Mouse (Mus musculus) limb, embryonic 14.5 days (tissue): ENCODE measurements at regions not wholly inside any gene's neighbourhood (a gene's known extent, or its start where the extent isn't known, plus 50 kb on each side); places are given as distances from the start of the nearest gene placed in this dataset.

ENCODE experiments used
- ATAC-seq: fragments of 200-750 bp; cut with Nextera tagmentation; 2 replicates; pipeline ENCODE4 v1.8.0; 2017; ENCODE audit warnings: low read depth, moderate number of reproducible peaks, moderate TSS enrichment; ENCODE audit not compliant: low FRiP score
- DNase-seq: peaks from one replicate; pipeline ENCODE4 v3.0.0-alpha.2; 2015; ENCODE audit warnings: low spot score
- H3K27ac ChIP-seq: fragments of 300-500 bp; sonication (generic); replicated peaks from 2 replicates; pipeline ENCODE4 v1.5.1; 2014; ENCODE audit warnings: low read depth, mild to moderate bottlenecking, low read length, moderate library complexity, mixed read lengths
- H3K27me3 ChIP-seq: fragments of 300-500 bp; sonication (generic); 2 replicates; pipeline ENCODE4 v1.6.1; 2014; ENCODE audit warnings: low read length, mixed read lengths; ENCODE audit not compliant: control insufficient read depth, insufficient read depth
- H3K36me3 ChIP-seq: fragments of 300-500 bp; sonication (generic); 2 replicates; pipeline ENCODE4 v1.6.1; 2014; ENCODE audit warnings: mild to moderate bottlenecking, low read length, moderate library complexity, mixed read lengths; ENCODE audit not compliant: control insufficient read depth, insufficient read depth
- H3K4me1 ChIP-seq: fragments of 300-500 bp; sonication (generic); 2 replicates; pipeline ENCODE4 v1.6.1; 2014; ENCODE audit warnings: antibody characterized with exemption, low read length, mixed read lengths; ENCODE audit not compliant: control insufficient read depth, insufficient read depth
- H3K4me2 ChIP-seq: fragments of 300-500 bp; sonication (generic); replicated peaks from 2 replicates; pipeline ENCODE4 v1.6.1; 2014; ENCODE audit warnings: low read depth, mild to moderate bottlenecking, low read length, moderate library complexity; ENCODE audit not compliant: severe bottlenecking
- H3K4me3 ChIP-seq: fragments of 300-500 bp; sonication (generic); replicated peaks from 2 replicates; pipeline ENCODE4 v1.5.1; 2014; ENCODE audit warnings: low read length
- H3K9ac ChIP-seq: fragments of 300-500 bp; sonication (generic); 2 replicates; pipeline ENCODE4 v1.6.1; 2014; ENCODE audit warnings: mild to moderate bottlenecking, low read depth, low read length, moderate library complexity; ENCODE audit not compliant: severe bottlenecking
- H3K9me3 ChIP-seq: fragments of 300-500 bp; sonication (generic); 2 replicates; pipeline ENCODE4 v1.6.1; 2016; ENCODE audit warnings: low read length; ENCODE audit not compliant: control insufficient read depth
- POLR2A ChIP-seq: fragments of 200-500 bp; IDR thresholded peaks from 2 replicates; pipeline ENCODE4 v1.8.0; 2012; ENCODE audit warnings: inconsistent platforms, mild to moderate bottlenecking, moderate library complexity, borderline replicate concordance; ENCODE audit not compliant: insufficient read depth, insufficient read length; ENCODE audit errors: extremely low read depth
- WGBS: fragments of 180-500 bp; shearing (Covaris S2); extraction: QIAGEN DNeasy Blood & Tissue Kit; methylation state at CpG from one replicate; pipeline ENCODE4 v1.1.7; 2014; 5-methylcytosine and 5-hydroxymethylcytosine counted together

DNA sequence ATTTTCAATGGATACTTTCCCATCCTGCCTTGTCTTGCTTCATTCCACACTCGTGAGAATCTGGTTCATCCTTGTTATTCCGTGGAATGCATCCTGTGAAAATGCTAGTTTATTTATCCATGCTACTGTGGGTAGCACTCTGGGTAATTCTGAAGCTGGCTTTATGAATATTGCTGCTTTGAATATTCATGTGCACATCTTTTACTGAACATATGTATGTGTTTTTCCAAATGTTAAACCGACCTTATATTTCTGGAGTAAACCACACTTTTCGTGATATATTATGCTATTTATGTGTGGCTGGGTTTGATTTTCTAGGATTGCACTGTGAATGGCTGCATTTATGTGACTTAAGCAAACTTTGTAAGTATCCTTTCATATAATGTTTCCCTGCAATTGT is 262.9 kb upstream of the Arpp21 start:
- no peak overlapping the region for H3K27ac ChIP-seq
- no peak overlapping the region for H3K4me2 ChIP-seq
- DNase-seq (no peak), ATAC-seq (no peak)
- no peaks in the 10 kb centered on the region for H3K9me3 ChIP-seq
- H3K36me3 ChIP-seq, result no peaks in the 10 kb centered on the region
- 78% methylated on average over 4 of the region's 4 CpGs for WGBS
- no peak overlapping the region for H3K9ac ChIP-seq
- H3K27me3 ChIP-seq, result no peaks in the 10 kb centered on the region
- H3K4me1 ChIP-seq, result no peaks in the 10 kb centered on the region
- no peak overlapping the region for H3K4me3 ChIP-seq
- TF ChIP-seq POLR2A, result no peak

DNA sequence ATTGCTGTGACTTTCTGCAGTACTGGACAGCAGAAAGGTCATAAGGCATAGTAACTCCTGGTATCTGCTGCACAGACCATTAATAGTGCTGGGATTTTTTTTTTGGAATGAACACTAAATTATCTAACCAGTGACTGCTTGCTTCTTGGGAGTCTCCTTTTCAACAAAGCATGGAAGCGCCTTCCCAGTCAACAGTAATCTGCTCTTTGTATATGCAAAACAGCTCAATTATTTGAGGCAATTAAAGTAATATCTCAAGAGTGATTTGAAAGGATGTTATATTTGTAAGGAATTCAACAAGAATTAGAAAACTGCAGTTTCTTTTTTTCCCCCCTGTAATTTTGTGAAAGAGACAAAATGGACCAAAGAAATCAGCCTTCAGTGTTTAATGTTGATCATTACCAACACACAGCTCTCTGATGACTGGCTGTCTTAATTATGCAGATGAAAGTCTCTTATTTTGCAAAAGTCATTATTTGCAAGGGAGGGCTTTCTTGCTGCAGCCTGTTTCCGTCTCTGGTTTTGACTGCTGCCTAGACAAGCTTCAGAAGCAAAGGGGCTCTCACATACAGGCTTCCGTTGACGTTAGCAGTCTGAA is 260.3 kb upstream of the Arpp21 start:
- no peak overlapping the region for H3K27ac ChIP-seq
- no peaks in the 10 kb centered on the region for H3K9me3 ChIP-seq
- no peak for ATAC-seq
- no peak for TF ChIP-seq POLR2A
- DNase-seq, result no peak
- H3K27me3 ChIP-seq, result no peaks in the 10 kb centered on the region
- no peak overlapping the region for H3K4me2 ChIP-seq
- no peaks in the 10 kb centered on the region for H3K4me1 ChIP-seq
- no peak overlapping the region for H3K9ac ChIP-seq
- WGBS, result 63% methylated on average over 4 of the region's 4 CpGs
- no peaks in the 10 kb centered on the region for H3K36me3 ChIP-seq
- H3K4me3 ChIP-seq, result no peak overlapping the region

DNA sequence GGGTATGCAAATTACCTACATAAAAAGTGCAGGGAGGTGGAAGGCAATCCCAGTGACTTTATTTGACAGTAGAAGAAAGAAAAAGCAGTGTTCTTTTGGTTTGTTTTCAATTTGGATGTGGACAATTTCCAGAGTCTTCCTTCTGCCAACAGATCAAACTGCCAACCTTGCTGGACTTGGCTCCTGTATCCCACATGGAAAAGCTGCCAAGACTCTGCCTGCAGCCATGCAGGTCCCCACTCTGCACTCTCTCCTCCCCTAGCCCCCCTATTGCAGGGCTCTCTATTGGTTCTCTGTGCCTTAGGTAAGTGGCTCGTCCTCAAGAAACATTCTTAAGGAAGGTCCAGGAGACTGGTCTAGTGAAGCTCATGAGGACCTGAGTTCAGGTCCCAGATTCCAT is 255.2 kb upstream of the Arpp21 start:
- Histone ChIP-seq H3K27ac (no peak overlapping the region), H3K9me3 (no peaks in the 10 kb centered on the region), H3K4me2 (no peak overlapping the region), H3K27me3 (no peaks in the 10 kb centered on the region), H3K9ac (no peak overlapping the region), H3K4me1 (no peaks in the 10 kb centered on the region), H3K36me3 (no peaks in the 10 kb centered on the region), H3K4me3 (no peak overlapping the region)
- TF ChIP-seq POLR2A, result no peak
- 53% methylated on average over 1 of the region's 1 CpGs for WGBS
- DNase-seq (no peak), ATAC-seq (no peak)

DNA sequence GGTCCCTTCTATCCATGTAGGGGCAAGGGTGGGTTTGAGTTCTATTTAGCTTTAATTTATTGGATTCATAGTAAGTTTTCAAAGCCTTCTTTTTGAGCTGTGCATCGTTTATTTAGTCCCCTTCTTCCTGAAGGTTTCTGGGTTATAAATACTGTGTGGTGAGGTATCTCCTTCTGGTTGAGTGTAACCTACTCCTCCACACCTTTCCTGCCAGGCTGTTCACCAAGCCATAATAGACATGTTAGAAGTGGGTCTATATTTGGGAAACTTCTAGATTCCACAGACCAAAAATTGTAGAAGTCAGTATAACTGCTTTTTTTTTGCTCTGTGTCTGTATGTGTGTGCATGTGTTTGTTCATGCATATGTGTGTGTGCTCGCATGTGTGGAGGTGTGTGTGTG is 240.9 kb upstream of the Arpp21 start:
- no peak for TF ChIP-seq POLR2A
- H3K4me2 ChIP-seq, result no peak overlapping the region
- no peak overlapping the region for H3K9ac ChIP-seq
- DNase-seq (no peak), ATAC-seq (no peak)
- H3K27ac ChIP-seq, result no peak overlapping the region
- no peaks in the 10 kb centered on the region for H3K36me3 ChIP-seq
- WGBS, result 86% methylated on average over 2 of the region's 2 CpGs
- no peaks in the 10 kb centered on the region for H3K4me1 ChIP-seq
- no peaks in the 10 kb centered on the region for H3K27me3 ChIP-seq
- H3K9me3 ChIP-seq, result no peaks in the 10 kb centered on the region
- no peak overlapping the region for H3K4me3 ChIP-seq

DNA sequence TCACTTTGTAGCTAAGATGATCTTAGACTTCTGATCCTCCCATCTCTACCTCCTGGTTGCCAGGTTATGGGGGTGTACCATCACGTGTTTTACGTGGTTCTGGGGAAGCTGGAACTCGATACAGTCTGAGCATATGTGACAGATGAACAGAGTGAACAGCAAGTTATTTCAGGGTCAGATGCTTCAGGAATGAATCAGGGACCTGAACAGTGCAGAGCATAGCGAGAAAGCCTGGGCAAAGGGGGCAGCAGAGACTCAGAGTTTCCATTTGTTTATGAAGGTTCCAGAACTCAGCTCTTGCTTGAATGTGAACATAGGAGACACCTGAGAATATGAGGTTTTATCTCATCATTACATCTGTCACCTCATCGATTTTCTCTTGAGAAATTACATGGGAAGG is 221.9 kb upstream of the Arpp21 start:
- TF ChIP-seq POLR2A, result no peak
- no peak for ATAC-seq
- Histone ChIP-seq H3K9me3 (no peaks in the 10 kb centered on the region), H3K4me2 (no peak overlapping the region), H3K27me3 (no peaks in the 10 kb centered on the region), H3K4me3 (no peak overlapping the region), H3K4me1 (no peaks in the 10 kb centered on the region), H3K9ac (no peak overlapping the region), H3K36me3 (no peaks in the 10 kb centered on the region), H3K27ac (no peak overlapping the region)
- no peak for DNase-seq
- 78% methylated on average over 5 of the region's 5 CpGs for WGBS

DNA sequence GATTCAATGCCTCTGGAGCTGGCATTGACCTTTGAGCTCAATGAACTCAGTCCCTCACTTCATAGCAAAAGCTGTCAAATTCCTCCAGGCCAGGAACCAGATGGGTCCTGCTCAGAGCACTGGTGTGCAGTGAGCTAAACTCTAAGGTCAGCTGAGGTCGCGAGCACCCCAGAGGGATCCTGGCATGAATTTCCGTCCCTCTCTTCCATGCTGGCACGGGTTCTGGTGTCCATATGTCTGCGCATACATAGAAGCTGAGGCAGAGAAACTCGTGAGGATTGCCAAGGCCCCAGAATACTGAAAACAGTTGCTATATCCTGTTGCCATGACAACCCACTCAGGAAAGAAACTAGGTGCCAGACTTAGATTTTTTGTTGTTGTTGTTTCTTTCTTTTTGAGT is 219.0 kb upstream of the Arpp21 start:
- H3K27ac ChIP-seq, result no peak overlapping the region
- H3K4me2 ChIP-seq, result no peak overlapping the region
- DNase-seq (no peak), ATAC-seq (no peak)
- 19% methylated on average over 6 of the region's 6 CpGs for WGBS
- no peak overlapping the region for H3K4me3 ChIP-seq
- H3K36me3 ChIP-seq, result no peaks in the 10 kb centered on the region
- no peaks in the 10 kb centered on the region for H3K4me1 ChIP-seq
- H3K9ac ChIP-seq, result no peak overlapping the region
- no peak for TF ChIP-seq POLR2A
- H3K9me3 ChIP-seq, result no peaks in the 10 kb centered on the region
- no peaks in the 10 kb centered on the region for H3K27me3 ChIP-seq
